Mouse (Mus musculus) adrenal gland, postnatal 4 days (tissue): ENCODE measurements around the gene Smtnl2. TPM values are rescaled to one million over a fixed set of nuclear protein-coding genes. Genes with fewer than 3 reads are reported as not detected.

Experiments
- DNase-seq, 2 experiments: peaks; one replicate each; pipeline ENCODE4 v3.0.0; 2021 to 2022; ENCODE audit warnings: low spot score in 2 of 2, mixed read lengths in 2 of 2
- total RNA-seq, 2 experiments: library from RNA; stranded (reverse); gene quantifications; 2 replicates each; pipeline ENCODE4 v1.2.3; 2021

Smtnl2 gene
- total RNA-seq, 2 experiments from 2014 or later, result 11.4 to 24.2 TPM

DNA sequence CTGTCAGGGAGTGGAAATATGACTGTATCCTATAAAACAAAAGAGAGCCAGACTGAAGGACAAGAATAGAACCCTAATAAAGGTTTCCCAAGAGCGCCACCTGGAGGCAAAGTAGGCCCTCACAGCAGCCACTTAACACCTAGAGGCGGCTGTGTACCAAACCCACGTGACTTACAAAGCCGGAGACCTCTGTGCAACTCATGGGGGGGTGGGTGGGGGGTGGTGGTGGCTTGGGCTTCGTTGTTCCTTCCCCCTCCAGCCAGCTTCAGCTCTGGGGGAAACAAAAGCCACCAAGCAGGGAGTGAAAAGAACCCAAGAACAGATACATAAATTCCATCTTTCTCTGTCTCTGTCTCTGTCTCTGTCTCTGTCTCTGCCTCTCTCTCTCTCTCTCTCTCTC is 17.2 kb upstream of the Smtnl2 start:
- DNase-seq, result peak; percentile 39 to 72

DNA sequence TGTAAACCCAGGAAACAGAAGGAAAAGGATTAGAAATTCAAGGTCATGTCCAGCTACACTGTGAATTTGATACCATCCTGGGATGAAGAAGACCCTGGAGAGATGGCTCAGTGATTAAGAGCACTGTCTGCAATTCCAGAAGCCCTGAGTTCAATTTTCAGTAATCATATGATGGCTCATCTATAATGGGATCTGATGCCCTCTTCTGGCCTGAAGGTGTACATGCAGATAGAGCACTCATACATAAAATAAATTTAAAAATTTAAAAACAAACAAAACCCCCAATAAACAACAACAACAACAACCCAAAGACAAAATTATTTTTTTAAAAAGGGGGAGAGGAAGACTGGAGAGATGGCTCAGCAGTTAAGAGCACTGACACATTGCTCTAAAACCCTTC is 15.4 kb upstream of the Smtnl2 start:
- DNase-seq, result no peak

DNA sequence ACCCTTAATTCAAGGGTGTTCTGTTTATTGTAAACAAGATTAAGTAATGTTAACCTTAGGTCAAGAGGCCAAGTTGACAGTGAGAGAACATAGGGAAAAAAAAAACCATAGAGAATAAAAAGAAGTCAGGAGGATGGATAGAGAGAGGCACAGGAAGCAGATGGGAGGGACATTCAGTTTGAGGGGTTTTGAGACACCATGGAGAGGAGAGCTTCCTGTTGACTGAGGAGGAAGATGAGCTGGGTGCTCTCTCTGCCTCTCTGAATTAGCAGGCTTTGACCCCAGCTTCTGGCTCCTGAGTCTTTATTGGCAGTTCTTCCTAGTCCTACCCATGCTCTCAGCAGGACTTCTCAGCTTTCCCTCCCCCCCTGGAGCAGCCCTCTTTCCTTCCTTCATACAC is 13.7 kb upstream of the Smtnl2 start:
- no peak for DNase-seq

DNA sequence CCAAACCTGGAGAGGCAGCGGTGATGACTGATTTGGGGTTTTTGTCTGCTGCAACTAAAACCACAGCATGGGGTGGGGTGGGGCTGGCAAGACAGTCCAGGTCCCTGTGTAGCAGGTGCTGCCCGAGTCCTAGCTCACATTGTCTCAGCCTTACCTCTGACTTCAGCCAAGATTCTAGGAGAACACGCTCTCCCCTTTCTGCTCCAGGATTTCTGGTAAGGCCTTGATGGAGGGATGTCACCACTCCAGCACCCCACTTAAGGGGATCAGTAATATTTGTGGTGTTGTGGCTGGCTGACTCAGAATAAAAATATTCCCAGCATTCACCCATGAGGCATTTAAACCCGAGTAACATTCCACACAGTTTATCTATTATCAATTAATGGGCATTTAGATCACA is 12.2 kb upstream of the Smtnl2 start:
- no peak for DNase-seq

DNA sequence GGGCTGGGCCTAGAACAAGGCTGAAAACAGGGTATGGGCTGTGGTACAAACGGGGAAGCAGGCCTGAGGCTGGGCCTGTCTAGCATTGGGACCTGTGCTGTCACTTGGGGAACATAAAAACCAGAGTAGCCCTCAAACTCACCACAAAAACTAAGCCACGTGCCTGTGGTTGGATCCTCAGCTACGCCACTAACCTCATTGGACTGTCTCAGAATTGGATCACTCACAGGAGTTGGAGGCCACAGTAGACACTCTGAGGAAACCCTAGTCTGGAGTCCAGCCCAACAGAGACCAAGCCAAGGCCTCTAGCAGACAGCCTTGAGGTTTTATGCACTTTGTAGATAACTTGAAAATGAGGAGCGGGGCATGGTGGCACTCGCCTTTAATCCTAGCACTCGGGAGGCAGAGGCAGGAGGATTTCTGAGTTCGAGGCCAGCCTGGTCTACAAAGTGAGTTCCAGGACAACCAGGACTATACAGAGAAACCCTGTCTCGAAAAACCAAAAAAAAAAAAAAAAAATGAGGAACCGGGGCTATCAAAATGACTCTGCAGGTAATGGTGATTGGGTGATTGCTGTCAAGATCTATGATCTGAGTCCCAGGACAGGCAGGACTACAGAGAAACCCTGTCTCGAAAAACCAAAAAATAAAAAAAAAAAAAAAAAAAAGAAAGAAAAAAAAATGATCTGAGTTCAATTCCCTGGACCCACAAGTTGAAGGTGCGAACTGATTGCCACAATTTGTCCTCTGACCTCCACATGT is 10.2 kb upstream of the Smtnl2 start:
- DNase-seq, result no peak

DNA sequence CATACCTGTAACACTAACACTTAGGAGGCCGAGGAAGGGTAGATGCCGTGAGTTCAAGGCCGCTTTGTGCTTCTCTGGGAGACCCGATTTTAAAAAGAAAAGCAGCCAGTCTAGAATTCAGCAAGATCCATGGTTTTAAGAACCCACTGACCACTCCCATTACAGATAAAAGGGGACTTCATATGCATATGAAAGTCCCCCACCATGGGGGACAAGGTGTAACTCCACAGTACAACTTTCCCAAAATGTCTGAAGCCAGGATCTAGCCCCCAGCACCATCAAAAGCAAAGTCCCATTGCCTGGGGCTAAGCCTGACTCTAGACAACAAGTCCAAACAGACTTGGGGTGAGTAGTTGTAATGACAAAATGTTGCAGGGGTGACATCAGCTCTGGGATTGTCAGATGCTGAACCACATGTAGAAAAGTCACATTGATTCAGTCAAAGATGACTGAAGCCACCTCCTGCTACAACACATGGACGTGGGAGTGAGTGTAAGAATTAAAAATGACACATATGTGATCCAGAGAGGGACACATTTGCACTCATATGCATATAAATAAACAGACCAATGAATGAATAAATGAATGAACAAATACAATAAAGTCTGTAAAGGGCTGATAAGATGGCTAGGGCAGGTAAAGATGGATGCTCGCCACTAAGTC is 9.1 kb upstream of the Smtnl2 start:
- DNase-seq, result no peak

DNA sequence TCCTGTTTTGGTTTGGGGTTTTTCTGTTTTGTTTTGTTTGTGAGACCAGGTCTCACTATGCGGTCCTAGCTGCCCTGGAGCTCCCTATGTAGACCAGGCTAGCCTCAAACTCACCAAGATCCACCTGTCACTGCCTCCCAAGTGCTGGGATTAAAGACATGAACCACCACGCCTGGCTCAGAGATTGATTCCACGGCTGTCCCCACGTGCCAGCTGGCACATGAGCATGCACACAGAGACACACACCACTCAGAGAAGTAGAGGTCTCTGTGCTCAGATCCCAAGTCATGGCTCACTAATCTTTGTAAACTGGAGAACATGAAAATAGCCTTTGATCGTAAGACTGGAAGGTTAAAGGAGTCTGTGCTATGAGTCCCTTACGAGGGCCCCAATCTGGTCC is 7.5 kb upstream of the Smtnl2 start:
- no peak for DNase-seq

DNA sequence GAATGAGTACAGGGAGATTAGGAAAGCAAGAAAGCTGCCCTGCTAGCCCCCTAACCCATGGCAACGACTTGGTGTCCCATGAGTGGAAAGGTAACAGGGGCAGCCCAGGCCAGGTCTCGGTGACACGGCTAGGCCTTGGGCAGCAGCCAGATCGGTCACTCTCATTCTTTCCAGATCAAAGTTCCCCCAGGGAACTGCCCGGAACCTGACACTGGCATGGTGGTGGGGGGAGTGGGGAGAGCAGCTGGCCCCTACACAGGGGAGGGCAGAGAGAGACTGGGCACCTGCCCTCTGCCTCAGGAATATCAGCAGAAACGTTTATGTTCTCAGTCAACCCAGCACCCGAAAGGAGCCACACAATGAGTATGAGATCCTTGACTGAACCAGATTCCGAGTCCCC is 6.7 kb upstream of the Smtnl2 start:
- DNase-seq, result no peak

DNA sequence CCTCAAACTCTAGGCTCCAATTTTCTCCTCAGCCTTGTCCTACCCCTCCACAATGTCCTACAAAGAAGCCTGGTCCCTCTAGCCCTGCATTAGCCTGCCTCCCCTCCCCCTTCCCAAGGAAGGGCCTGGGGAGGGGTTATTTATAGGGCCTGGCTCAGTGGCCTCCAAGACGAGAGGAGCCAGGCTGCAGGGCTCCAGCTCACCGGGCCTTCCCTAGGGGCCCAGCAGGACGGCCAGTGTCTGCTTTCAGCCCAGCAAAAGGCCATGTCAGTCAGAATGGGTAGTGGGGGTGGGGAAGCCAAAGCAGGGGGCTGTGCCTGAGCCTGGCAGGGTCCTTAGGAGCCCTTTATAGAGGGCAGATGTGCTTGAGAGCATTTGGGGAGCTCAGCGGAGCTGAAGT is 5.9 kb upstream of the Smtnl2 start:
- no peak for DNase-seq

DNA sequence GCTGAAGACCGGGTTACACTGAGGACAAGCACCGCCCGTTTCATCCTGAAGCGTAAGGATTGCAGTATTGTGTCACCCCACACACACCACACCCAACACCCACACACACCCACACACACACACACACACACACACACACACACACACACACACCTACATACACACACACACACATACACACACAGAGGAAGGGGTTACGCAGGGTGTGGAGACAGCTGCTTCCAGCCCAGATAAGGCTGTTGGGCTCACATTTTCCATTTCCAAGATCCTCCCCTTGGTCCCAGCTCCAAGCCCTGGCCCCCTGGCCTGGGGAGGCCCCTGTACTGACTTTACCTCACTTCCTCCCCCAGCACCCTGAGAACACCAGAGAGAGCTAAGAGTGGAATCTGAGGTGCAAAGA is 5.2 kb upstream of the Smtnl2 start:
- DNase-seq, result no peak

DNA sequence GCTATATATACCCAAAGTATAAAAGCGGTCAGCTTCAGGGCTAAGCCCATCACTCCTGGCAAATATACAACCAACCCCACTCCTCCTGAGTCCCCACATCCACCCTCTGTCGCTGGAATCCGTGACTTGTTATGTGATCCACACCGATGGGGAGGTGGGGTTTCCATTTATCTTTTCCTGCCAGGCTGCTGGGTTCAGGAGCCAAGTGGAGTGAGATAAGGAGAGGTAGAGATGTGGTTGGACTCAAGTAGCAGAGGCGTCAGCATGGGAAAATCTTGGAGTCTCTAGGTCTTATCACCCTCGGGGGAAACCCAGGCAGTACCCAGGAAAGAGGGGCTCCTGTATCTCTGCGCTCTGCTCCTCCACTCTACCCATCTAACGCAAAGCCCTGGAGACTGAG is 3.6 kb upstream of the Smtnl2 start:
- DNase-seq, result no peak

DNA sequence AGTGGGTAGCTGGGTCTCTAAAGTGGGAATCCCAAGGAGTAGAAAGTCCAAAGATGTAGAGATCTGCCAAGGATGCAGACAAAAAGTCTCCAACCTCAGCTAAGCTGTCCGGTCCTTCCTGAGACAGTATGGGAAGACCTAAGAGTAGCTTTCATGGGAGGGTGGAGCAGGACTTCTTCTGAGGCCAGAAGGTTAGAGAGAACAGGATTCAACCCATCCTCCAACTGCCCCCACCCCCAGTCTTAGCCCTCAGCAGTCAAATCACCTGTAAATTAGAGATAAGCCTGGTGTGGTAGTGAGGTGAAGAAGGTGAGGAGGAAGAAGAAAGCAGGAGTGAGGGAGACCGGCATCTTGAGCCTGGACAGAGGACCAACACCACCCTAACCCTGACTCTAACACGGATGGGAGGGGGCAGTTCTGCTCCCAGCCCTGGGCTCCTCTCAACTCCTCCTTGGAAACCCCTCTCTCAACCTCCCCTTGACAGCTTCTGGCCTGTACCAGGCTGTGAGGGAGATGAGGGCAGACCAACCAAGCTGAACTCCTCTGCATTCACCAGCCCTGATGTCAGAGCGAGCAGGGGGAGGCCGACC is 2.2 kb upstream of the Smtnl2 start:
- no peak for DNase-seq

DNA sequence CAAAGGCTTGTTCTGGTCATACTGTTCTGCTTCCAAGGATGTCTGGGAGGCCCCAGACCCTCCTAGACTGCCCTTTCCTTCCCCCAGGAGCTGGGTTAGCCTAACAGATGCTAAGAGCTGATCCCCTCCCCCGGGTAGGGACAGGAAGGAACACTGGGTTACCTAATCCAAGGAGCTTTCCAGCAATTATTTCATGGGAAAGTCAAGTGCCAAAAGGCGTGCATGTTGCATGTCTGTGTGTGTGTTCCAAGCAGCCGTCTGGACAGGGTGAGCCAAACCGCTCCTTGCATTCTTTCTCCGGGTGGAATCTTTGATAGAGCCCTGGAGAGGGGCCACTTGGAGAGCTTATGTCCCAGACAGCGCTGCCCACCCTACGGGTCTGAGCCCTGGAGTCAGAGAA is 1.5 kb upstream of the Smtnl2 start:
- no peak for DNase-seq

DNA sequence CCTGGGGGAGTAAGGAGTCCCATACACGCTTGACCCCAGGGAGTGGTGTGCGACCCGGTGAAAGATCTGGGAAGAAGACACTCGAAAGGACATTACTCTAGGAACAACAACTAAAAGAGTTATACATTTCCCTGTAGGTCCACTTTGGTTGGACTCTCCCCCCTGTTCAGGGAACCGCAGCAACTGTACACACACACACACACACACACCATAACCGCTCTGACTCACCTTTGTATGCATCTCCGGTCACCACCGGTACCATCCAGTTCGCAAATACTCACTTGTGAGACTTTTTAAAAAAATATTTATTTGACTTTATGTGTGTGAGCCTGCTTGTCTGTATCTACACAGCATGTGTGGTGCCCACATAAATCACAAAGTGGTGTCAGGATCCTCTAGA is 432 bp upstream of the Smtnl2 start:
- no peak for DNase-seq

DNA sequence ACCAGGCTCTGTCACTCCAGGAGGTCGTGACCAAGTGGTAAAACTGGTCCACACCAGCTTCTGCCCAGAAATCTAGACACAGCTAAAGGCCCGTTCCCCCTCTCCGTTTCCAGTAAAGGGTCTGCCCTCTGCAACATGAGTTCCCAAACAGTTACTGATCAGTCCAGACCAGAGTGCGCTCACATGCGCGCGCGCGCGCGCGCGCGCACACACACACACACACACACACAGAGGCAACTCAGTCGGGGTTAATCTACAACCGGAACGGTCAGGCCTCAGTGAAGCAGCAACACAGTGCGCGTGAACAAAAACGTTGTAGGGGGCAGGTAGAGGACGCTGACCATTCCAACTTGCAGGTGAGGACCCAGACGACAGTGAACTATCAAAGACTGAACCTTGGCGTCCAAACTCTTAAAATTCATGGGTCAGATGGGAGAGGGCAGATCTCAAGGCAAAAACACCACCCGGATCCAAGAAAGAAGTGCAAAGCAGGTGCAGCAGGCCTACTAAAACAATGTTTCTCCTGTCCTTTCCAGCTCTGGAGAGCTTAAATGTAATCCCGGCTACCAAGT is 906 bp downstream of the Smtnl2 start:
- DNase-seq, result no peak

DNA sequence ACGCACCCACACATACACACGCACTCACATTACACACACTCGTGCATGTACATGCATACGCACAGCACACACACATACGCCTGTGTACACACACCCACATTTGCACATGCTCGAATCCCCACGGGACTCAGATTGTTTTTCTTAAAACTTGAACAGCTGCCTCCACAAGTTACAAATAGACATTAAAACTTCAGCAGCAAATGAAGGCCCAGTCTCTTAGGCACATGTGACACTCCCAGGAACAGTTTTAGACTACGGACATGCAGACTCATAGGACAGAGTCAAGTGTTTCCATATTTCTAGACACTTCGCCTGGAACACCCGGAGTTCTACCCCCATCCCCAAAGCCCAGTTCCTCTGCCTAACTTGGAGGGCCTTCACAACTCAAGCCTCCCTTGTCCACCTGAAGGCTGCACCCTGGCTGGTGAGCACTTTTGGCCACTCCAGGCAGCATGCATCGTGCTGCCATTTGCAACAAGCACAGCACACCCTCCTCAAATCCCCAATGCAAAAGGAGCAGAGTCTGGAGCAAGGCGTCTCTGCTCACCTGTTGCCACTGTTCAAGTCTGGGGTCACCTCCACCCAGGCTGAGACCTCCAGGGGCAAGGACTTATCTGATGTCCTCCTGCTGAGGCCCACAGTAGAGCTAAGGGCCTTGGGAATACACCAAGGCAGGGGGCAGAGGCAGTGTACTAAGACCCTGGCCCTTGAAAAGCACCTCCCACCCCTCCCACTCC is 1.7 kb downstream of the Smtnl2 start:
- no peak for DNase-seq

DNA sequence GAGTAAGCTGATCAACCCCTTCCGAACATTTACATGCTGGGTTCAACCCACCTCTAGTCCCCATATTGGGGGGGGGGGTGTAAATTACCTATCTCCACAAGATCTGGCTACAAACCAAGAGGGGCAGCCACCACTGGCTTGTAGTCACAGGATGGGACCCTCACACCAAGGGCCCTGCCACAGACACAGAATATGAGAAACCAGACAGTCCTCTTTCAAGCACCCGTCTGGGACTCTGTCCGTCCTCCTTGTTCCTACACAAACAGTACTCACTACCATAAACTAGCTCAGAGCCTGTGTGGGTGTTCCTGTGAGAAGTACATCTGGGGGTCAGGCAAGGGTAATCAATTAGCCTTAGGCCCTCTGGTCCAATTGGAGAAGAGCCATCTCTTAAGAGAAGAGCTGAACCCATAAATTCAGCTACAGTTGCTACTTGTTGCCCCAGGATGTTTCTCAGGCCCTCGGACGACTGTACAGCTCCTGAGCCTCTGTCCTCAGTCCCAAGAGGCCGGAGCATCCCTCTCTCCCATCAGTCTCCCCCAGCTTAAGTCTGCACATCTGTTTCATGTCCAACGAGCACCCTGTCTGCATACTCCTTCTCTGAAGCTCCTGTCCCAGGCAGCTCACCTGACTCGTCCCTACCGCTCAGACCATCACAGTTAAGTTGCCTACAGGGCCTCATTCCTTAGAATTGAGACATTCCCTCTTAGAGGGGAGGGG is 2.9 kb downstream of the Smtnl2 start:
- no peak for DNase-seq

DNA sequence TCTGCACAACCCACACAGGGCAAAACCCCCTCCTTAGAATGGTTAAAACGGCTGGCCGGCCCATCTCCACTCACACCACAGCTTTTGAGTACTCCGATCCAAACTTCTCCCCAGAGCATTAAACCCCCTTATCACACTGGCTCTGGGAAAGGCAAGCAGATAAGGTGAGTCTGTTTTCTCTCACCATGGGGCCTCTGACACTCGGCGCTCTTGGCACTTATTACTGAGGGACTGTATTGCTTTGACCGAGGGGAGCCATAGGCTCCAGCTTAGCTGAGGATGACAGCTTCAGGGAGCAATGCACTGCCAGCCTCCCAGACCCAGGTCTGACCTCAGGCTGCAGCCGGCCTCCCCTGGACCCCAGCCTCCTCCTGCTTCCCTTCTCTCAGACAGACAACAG is 3.9 kb downstream of the Smtnl2 start:
- no peak for DNase-seq

DNA sequence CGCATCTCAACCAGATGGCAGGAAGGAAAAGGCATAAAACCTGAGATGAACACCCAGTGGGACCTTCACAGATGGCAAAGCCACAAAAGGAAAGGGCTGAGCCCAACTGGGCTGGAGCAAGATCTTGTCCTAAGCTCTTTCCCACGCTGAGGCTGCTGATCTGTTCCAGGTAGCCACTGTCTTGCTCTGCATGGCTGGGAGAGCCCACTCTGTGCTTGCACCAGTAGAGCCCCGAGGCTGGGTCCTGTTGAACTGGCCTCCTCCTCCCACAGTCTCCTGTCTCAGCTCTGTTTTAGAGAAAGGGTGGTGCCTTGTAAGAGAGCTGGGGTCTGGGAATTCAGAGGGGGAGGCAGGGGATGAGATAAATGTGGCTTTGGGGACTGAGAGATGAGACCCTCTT is 4.4 kb downstream of the Smtnl2 start:
- no peak for DNase-seq

DNA sequence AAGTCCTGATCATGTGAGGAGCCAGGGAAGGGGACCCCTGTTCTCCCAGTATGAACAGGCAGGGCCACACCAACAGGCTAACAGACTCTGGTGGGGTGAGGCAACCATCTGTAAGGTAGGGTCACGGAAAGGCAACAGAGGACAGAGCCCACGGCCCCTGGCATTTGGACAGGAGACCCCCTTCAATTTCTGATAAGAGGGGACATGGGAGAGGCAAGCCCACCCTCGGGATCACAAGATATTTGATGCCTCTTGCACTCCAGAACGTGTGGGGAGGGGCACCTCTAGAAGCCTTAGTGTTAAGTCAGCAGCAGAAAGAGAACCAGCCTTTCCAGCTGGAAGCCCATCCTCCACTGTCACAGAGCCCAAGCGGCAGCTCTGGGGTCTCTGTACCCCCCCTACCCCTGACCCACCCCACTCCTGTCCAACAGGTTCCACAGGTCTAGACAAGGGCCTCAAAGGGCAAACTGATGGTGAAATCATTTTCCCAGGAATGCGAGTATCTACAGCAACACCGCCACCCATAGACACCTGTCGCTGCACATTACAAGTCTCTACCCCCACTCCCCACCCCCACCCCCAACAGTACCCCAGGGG is 5.3 kb downstream of the Smtnl2 start:
- no peak for DNase-seq

DNA sequence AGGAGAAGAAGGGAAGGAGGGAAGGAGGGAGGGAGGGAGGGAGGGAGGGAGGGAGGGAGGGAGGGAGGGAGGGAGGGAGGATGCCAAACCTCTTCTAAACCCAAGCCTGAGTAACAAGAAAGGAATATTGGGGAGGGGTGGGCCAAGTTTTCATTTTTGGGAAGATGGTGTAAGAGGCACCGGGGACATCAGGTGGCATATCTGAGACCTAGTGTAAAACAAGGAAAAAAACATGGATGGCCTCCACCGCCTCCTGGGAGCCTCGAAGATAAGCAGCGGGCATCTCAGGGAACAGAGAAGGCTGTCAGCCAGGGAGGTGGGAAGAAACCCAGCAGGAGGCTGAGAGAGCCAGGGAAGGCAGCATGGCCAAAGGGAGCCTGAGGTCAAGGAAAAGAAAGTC is 6.0 kb downstream of the Smtnl2 start:
- DNase-seq, result no peak
